Comparison of ENCODE assay signal across 8 mouse cellular contexts in genomic region chr2:130563212-130564055, GRCm38 (mm10). TPM values are rescaled to one million over a fixed set of nuclear protein-coding genes. Genes with fewer than 3 reads are reported as not detected.
A peak's percentile ranks its signal among the peaks of the same experiment; 100 is the strongest.
DNase-seq lines count a peak whose midpoint lies in the region; ATAC-seq and TF ChIP-seq lines count a peak whose summit lies in the region.

Gene Mrps26 (plus strand): TSS chr2:130563742.

- peak; percentile 98 for ATAC-seq in Patski
- ATAC-seq in hindbrain, embryonic 13.5 days (ENCODE audit: low FRiP score) = peak; percentile 99

- H3K9ac ChIP-seq in hindbrain, embryonic 13.5 days = peak within 1 kb of the TSS; percentile 95

- WGBS in hindbrain, embryonic 13.5 days = under 1% methylated on average over 61 of the region's 61 CpGs

- H3K4me2 ChIP-seq in hindbrain, embryonic 13.5 days = peak within 1 kb of the TSS; percentile 85

- POLR2A ChIA-PET in Patski (lab: Charles Lee) = no interaction called here

- in situ Hi-C loops in Patski (cut with MboI; ENCODE audit: low pct_unique_long_range_greater_than_20kb) = no loop called here

- peak; percentile 58 for TF ChIP-seq CTCF in Patski (IDR thresholded peaks at IDR 0.05)

- peaks cover 28% of the 10 kb centered on the region for H3K4me1 ChIP-seq in hindbrain, embryonic 13.5 days (replicated peaks)

- DNase-seq in Patski (ENCODE audit: low read depth, low spot score) = peak; percentile 68
- peak; percentile 91 to 94 for DNase-seq in cerebellum, postnatal 14 days
- DNase-seq in frontal cortex, postnatal 14 days (ENCODE audit: low spot score in 2 of 2) = peak; percentile 86 to 90
- DNase-seq in layer of hippocampus, postnatal 25 days (ENCODE audit: extremely low spot score in 1 of 2, low spot score in 1 of 2) = peak; percentile 84 to 85
- DNase-seq in lung, postnatal 25 days (ENCODE audit: low spot score) = peak; percentile 95
- DNase-seq in retina, embryonic 14.5 days (ENCODE audit: low spot score) = peak; percentile 94
- peak; percentile 91 for DNase-seq in thymus, postnatal 4 days

- no peaks in the 10 kb centered on the region for H3K27me3 ChIP-seq in Patski
- no peaks in the 10 kb centered on the region for H3K27me3 ChIP-seq in hindbrain, embryonic 13.5 days

- peaks cover 28% of the 10 kb centered on the region for H3K36me3 ChIP-seq in hindbrain, embryonic 13.5 days

- CTCF ChIA-PET in Patski (lab: Charles Lee) = interaction anchor here (0.7 to 1.6 kb wide), 6 partner anchors 16 to 204 kb away, joined by 3 to 5 read pairs (median 3); no protein-coding TSS in a partner anchor

- H3K4me3 ChIP-seq in hindbrain, embryonic 13.5 days = peak within 1 kb of the TSS; percentile 96

- no peaks in the 10 kb centered on the region for H3K9me3 ChIP-seq in hindbrain, embryonic 13.5 days

- H3K27ac ChIP-seq in hindbrain, embryonic 13.5 days = peak within 1 kb of the TSS; percentile 69; the same call in 1 of the 2 replicates

RNA-seq across cellular contexts. Expression of gene Mrps26, which starts in this region (rescaled TPM):
- 73.1 TPM for polyA plus RNA-seq in Patski (2021)
- polyA plus RNA-seq in hindbrain, embryonic 13.5 days (2015; fragmentation: Nextera tagmentation; extraction: Ambion mirVana) = 83.9 and 88.8 TPM in 2 replicates
- 10 to 100 TPM; 89.4 to 97.0 TPM for total RNA-seq in layer of hippocampus, postnatal 25 days (2021)

Comparison
In these comparisons a context has a peak if more than half of its experiments do, and no peak if none do; other contexts are left out.
1. Peak in every context shown above with its lines: DNase-seq, ATAC-seq, H3K4me3 ChIP-seq and H3K27ac ChIP-seq.